Mouse (Mus musculus) liver, adult 2 months (tissue): ENCODE measurements around the gene Igf1r.

ENCODE experiments used
- CTCF ChIP-seq: fragments of 200-500 bp; IDR thresholded peaks from 2 replicates; pipeline ENCODE4 v1.5.1; 2011; ENCODE audit warnings: low read depth, low read length, control low read depth
- POLR2A ChIP-seq: fragments of 200-500 bp; IDR thresholded peaks from 2 replicates; pipeline ENCODE4 v1.6.1; 2011; ENCODE audit warnings: low read length, control low read depth; ENCODE audit not compliant: insufficient read depth; ENCODE audit errors: extremely low read depth

GRCm38 (mm10) chr7:68114364-68114763, 161.7 kb downstream of the Igf1r start:
- TF ChIP-seq CTCF (no peak), POLR2A (no peak)
